Mouse (Mus musculus) heart, adult 8-10 months (tissue): ENCODE data around the gene Cxcl10. TPM values are rescaled to one million over a fixed set of nuclear protein-coding genes. Genes with fewer than 3 reads are reported as not detected.
"Not testable (repeated sequence)": the region's sequence is repeated elsewhere in the genome, so short reads cannot be mapped to it uniquely, and the experiment has no call there.

Experiments
- DNase-seq: peaks from one replicate; pipeline ENCODE4 v3.0.0; 2022; ENCODE audit warnings: low spot score
- total RNA-seq, 4 experiments: library from RNA; stranded (reverse); gene quantifications; 2 replicates each; pipeline ENCODE4 v1.2.4; 2022

The Cxcl10 gene
- total RNA-seq, 4 experiments from 2014 or later, result not detected

DNA sequence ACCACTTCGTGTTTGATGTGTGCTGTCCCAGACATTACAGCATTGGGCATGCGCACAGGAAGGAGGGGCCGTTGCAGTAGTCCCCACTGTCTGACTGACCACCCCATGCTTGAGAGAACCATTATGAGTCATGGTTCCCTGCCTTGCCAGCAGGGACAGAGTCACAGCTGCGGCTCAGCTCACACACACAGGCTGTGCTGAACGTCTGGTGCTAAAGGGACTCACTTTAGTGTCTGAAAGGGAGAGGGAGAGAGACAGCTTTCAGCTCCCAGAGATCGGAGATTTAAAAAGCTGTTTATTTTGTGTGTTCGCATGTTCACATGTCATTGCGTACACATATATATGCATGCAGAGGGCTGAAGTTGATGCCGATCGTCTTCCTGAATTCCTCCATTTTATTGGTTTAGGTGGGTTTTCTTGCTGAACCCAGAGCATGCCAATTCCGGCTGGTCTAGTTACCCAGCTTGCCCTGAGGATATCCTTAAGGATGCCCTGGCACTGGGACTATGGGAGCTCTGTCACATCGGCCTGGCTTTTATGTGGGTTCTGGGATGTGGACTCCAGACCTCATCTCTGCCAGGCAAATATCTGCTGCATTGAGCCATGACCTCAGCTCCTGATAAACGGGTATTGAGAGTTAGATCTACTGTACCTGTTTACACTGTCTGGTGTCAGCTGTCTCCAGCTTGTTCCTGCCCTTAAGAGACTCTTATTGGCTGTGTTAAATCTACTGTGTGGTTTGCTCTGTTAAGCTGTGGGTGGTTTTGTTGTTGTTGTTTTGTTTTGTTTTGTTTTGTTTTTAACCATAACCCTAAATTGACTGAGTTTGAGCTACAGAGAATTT lies 20.7 kb upstream of the Cxcl10 start:
- DNase-seq, result no peak

DNA sequence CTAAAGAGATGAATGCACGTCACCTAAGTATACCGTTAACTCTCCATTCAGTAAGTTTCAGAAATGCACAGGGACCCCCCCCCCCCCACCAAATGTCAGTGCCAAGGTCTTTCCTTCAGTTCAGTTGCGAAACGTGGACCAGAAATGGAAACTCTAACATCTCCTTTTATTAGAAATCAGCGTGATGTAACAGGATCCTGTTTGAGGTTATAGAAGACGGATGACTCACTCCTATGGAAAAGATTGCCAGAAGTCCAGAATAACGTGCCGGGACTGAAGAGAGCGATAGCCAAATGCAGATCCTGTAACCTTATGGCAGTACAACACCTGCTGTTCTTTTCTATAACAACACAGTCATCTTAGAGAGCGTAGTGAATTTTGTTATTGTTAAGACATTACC lies 19.7 kb upstream of the Cxcl10 start:
- DNase-seq, result no peak

DNA sequence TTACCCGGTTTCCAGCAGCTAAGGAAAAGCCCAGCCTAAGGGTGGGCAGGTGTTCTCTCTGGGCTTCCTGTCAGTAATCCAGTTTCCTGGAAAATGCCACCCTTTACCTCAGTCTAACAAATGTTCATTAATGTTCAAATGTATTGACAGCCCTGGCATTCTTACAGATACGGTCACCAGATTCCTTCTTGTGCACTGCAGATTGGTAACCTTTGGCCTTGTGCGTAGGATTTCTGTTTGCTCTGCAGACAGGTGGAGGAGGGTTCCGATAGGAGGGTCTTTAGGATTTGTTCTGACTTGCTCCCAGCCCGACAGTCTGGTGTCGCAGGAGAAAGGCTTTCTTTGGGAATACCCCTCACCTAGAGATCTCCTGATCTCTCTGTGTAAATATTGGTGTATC lies 17.9 kb upstream of the Cxcl10 start:
- no peak for DNase-seq

DNA sequence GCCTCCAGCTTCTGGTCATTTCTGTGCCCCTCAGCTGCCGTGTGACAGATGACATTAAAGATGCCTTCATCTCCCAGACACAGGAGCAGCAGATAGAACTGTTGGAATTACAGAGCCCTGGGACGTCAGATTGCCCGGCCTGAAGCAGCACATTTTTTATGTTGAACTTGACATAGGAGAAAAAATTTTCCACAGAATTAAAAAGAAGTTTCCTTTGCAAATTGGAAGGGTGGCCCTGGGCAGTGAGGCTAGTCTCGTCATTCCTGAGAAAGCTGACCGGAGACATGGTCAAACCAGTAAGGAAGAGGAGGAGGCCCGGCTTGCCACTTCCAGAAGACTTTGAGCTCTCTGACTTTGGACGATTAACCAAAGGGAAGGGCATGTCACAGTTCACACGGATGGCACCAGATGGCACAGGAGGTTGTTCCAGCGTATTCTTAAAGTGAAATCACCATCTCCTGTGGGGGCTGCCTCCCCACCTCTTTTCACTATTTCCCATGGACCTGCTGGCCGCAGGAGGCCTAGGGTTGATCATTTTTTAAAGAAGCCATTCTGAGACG lies 16.5 kb upstream of the Cxcl10 start:
- no peak for DNase-seq

DNA sequence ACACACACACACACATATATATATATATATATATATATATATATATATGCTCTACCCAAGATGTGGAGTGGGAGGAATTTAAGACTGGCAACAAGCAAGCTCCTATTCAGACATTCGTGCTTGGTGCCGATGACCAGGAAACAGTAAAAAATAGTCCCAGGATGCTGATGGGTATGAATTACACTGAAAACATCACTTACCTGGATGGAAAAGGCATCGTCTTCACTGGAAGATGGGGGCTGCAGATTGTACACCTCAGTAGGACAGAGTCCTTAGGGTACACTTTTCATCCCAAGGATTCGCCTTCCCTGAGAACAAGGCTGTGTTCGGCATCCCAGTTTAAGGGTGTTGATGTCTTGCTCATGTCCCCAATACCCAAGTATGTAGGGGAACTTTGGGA lies 15.3 kb upstream of the Cxcl10 start:
- DNase-seq, result no peak

DNA sequence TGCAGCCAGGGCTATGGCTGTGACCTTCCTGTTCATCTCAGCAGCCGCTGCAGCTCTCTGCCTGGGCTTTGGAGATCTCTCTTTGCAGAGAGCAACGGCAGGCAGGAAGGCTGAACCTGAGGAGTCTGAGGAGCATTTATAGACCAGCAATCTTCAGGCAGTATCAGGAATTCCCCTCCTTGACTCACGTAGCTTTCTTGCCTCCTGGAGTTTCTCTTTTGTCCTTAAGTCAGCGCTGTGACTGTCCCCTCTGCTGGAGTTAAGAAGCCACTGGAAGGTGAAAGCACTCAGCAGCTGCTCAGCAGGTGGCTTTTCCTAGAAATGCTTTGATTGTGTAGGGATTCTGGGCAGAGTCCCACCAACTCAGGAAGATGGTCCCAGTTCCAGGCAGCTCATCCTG lies 14.5 kb upstream of the Cxcl10 start:
- no peak for DNase-seq

DNA sequence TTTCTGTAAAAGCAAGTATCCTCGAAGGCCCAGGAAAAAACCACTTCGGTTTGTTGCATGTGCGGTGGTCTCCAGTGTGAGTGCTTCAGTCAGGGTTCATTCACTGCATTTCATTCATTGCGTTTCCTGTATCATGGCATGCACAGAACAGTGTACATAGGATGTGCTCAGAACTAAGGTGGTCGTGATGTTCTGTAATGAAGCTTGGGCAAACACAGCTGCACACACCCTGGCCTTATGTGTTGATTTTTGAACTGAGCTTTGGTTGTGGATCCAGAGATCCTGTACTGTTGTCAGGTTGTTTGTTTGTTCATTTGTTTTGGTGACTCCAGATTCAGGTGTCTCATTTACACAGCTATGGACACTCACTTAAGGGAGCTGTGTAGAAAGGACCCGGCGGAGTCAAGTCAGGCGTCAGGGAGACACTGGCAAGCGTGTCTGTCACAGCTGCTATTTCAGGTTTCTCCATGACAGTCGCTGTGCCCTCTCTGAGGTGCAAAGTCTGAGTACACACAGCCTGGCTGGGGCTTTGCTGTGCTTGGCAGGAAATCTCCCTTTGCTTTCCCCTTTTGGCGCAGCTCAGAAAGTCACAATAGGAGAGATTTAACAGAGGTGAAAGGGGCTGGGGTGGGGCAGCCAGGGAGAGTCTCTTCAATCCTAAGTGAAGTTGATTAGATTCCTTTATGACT lies 10.2 kb upstream of the Cxcl10 start:
- no peak for DNase-seq

DNA sequence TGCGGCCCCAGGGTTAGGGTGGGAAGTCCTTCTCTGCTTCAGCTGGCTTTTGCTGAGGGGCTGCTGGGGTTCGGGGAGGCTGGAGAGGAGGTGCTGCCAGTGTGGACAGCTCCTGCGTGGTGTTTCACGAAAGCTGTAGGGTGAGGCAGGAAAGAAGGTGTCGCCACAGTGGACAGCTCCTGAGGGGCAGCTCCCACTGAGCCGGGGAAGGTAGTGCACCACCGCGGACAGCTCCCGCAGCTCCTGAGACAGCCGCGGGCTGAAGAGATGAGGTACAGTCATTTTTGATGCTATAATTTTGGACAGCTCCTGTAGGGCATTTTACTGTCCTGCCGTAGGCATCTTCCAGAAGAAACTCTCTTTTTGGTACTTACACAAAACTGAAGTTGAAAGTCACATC lies 9.3 kb upstream of the Cxcl10 start:
- DNase-seq, result no peak

DNA sequence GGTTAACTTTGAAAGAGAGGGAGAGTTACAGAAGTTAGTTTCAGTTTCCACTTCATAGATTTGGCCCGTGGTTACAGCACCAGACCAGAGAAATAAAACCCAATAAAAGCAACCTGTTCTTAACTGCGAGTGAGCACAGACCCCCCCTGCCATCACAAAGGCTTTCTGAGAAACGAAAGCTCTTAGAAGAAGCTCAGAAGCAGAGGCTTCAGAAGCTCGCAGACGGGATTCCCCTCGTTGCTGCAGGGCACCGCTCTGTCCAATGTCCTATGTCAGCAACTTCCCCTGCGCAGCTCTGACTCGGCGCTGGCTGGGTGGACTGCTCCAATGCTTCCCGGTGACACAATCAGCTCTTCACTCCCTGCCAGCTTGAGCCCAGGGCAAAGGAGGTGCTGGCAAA lies 4.8 kb upstream of the Cxcl10 start:
- peak; percentile 66 for DNase-seq

DNA sequence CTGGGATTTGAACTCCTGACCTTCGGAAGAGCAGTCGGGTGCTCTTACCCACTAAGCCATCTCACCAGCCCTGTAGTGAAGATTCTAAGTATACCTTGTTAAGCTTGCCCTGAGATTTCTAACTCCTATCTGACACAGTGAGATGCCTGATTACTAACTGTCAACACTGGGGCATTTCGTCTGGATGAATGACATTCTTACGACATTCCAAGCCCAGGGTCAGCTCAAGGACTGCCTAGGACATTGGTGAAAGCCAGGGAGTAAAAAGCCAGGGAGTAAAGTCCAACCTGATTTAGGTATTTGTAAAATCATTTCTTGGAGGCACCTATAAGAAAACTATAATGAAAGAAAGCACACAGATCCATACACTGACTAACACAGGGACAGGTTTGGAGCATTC lies 4.0 kb upstream of the Cxcl10 start:
- DNase-seq, result not testable (repeated sequence)

DNA sequence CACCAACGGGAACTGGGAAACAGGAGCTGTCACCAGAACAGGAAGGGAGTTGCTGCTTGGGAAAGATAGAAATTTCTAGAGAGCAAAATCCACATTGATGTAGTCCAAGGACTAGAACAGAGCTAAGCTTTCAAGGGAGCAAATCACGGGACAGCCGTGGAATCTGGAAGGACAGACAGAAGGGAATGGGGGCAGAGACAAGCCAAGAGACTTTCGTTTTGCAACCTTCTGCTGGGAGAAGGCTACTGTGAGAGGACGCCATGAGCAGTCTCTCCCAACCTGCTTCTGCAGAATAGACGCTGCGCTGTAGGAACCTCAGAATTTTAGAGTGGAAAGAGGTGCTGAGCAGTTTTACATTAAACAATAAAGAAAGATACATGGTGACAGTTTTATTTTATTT lies 1.0 kb upstream of the Cxcl10 start:
- no peak for DNase-seq

DNA sequence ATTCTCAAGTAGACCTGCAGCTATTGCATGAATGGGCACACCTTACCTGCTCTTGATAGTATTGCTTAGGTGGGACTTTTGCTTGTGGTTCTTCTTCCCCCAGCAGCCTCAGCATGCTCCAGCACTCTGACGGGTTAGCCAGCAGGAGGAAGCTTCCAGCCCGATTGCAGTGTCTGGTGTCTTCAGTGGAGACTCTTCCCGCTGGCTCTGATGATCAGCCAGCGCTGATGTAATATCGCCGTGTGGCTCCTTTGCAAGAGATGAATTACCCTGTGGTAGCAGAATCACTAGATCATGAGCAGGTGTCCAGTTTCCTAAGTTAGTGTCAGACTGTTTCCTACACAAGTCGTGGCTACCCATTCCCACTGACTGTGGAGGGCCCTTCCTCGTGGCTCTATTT lies 3.7 kb downstream of the Cxcl10 start:
- DNase-seq, result no peak

DNA sequence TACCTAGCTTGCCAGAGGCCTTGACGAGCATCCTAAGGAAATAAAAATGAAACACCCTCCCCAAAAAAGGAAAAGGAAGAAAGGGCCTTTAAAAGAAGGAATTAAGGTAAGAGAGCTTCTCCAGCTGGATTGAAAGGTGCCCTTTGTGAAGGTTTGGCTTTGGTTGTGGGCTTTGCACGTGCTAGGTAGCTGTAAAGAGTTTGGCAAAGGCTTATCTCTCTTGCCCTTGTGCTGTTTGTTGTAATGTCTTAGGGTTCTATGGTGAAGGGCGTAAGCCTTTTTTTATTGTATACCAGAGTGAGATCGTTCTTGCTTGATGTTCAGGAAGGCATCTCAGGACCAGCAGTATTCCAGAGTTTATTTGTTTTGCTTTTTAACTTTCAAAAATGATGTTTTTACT lies 8.1 kb downstream of the Cxcl10 start:
- DNase-seq, result no peak

DNA sequence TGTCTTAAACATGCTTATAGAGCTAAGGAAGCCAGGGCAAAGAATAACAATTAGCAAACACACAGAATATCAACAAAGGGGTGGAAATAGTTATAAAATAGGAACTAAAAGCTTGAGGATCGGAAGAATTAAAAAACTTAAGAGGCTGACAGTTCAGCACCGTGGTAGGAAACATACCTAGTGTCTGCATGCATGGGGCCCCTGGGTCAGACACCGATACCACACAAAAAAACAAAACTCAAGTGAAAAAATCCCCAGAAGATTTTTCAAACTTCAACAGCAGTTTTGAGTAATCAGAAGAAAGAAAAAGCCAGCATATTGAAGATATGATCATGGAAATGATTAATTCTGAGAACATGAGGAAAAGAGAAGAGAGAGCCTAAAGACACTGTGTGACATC lies 11.9 kb downstream of the Cxcl10 start:
- no peak for DNase-seq

DNA sequence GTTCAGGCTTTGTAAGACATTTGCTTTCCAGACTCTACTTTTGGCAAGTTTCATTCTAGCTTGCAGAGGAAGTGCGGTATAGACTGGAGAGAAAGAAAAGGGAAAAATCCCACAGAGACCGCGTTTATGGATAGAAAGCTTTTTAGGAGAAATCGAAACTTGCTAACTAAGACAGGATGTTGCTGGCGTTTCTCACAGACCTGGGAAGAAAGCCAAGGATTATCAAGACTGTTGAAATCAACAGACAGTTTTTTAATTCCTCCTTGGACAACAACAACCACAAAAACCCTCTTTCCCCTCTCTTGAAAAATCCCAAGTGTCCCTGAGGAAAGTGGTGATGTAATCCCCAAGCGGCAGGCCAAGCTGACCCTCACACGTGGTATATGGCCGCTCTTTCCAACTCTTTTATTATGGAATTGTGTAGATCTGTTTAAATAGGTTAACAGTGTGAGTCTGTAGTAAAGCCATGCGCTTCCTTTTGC lies 16.3 kb downstream of the Cxcl10 start:
- DNase-seq, result peak; percentile 88

DNA sequence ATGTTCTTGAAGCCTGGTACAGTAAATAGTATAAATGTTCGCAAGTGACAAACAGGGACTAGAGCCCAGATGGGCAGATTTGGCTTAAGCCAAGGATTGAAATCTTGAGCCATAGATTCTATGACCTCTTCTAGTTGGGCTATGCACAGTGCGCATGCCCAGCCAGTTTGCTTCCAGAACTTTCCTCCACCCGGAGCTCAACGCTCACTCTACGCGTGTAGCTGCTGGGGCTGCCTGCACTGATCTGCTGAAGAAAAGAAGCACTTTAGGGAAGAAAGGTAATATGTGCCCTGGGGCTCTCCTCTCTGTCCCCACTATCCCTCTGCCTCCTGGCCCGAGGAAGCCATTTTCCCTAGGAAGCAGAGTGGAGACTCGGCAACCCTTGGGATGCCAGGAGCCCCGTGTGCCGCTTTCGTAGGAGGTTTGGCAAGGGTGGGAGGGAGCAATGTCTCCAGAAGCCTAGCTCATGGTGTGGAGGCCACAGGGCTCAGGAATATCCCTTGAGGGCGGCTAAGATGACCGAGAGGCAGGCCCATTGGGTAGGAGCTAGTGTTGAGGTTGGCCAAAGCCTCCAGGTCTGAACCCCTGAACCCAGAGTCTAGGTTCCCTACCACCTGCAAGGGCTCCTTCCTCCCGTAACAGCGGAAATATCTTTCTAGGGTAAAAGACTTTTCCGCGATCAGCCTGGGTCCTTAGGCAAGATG lies 16.9 kb downstream of the Cxcl10 start, which contains the start of gene Art3:
Gene Art3, plus strand, starts transcription at position 193 of the 704 bp plus-strand sequence.
- DNase-seq, result no peak

DNA sequence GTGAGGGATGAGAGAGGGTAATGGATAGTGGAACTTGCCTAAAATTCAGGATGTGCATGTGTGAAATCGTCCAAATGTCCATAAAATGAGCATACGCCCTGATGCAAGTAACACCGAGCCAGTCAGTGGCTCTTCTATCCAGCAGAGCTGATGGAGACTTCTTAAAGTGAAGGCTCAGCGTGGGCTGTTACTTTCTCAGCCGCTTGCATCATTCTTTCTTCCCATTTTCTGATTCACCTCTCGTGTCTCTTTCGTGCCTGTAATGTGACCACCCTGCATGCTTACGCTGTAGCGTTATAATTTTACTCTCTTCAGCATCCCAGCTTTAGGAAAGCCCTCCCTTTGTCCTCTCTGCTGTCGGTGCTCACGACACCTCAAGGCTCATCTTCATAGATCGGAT lies 17.6 kb downstream of the Cxcl10 start:
- DNase-seq, result no peak

DNA sequence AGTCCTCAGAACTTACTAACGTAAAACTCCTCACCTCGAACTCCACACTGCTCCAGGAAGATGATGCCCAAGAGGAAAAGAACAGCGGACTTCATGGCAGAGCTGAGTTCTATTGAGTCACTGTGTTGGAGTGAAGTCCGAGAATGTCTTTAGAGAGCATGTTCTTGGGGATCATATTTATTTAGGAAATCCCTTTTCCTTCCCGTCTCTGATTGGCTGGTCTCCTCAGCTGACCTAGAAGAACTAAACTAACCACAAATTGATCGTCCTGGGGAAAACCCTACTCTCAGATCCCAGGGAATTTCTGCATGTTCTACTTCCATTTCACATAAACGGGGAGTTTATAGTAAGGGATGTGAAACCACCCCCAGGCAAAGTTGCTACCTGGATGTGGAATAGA lies 20.8 kb downstream of the Cxcl10 start, which contains the start of gene Cxcl9:
Gene Cxcl9, minus strand, starts transcription at position 151 of the 400 bp plus-strand sequence.
- no peak for DNase-seq

DNA sequence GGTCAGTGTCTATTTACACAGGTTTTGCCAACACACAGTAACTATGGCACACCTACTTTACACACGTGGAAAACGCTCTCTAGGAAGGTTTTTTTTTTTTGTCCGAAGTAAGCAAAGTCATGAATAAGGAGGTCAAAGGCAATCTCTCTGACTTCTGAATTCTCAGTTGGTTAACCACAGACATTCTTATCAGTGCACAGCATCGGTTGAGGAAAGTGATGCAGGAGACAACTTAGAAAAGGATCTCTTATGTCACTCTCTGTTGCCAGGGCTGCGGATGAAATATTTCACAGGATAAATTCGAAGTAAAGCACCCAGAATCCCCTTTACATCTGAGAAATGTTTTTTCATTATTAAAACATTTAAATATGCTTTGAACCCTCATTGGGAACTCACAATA lies 21.3 kb downstream of the Cxcl10 start:
- DNase-seq, result no peak

DNA sequence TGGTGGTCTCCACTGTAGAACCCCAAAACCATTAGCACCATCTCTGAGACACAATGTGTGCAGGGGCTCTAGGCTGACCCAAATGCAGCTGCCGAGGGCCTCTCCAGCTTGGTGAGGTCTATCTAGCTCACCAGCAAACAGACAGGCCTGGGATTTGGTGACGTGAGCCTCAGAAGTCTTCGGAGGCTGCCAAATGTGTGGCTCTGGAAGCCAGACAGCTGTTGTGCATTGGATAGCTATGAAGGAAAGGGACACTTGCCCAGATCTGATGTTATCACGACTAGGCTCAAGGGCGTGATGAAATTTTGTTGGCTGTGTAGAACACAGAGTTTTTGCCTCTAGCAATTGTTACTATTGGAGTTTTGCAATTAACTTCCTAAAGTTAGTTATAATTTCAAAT lies 25.4 kb downstream of the Cxcl10 start:
- DNase-seq, result peak; percentile 85

DNA sequence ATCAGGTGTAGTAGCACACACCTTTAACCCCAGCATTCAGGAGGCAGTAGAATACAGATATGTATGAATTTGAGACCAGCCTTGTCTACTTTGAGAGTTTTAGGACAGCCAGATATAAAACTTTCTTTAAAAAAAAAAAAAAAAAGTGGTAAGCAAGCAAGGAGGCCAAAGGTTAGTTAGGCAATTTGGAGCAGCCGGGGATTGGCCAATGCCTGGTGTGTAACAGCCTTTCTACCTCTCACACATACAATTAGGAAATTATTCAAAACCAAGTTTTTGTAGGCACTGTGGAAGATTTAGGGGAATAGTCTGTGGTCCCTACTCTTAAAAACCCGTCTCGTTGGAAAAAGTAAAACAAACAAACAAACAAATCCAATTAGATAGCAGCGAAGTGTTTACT lies 26.1 kb downstream of the Cxcl10 start:
- DNase-seq, result no peak
